Mouse (Mus musculus): ENCODE data around the gene Fam84b.

DNA sequence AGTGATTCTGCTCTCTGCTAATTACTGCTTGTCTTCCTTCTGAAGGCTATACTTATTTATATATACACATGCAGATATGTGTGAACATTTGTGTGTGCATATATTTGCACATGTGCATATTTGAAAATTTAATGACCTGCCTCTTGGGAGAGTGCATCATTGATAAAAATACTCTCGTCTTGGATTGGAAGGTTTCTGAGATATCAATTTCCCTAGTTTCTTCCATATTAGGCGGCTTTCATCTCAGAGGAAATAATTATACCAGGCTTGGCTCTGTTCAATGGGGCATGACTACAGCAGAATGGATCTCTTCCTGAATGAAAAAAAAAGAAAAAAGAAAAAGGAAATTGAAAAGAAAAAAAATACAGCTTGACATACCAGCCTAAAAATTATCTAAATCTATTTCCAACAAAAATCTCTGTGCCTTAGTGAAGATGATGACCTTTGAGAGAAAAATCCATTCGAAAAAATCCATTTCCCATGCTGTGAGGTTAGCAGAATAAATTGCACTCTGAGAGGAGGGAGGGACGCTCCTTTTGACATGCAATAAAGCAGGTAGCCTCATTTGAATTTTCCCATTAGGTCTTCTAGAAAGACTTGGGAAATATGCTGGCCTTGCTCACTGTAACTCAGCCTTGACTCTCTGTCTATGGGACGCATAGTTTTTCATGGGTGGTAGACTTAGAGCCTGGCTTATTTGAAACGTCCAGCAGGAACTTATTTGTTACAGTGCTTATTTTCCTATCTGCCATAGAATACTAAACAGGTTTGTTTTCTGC, 44.8 kb upstream of the Fam84b start:
- TF ChIP-seq CTCF (IDR thresholded peaks at IDR 0.05; ENCODE audit: low read depth, low read length) (no peak), POLR2A (IDR thresholded peaks at IDR 0.05; ENCODE audit: borderline replicate concordance, low read depth, low read length) (no peak)

All from bone marrow macrophage, adult 2 months (primary cell).